Mouse (Mus musculus): ENCODE measurements around the gene Ubap1l. TPM values are rescaled to one million over a fixed set of nuclear protein-coding genes. Genes with fewer than 3 reads are reported as not detected.
A peak's percentile ranks its signal among the peaks of the same experiment; 100 is the strongest.

Ubap1l gene
- total RNA-seq, 4 experiments from 2014 or later, result 0.27 to 0.40 TPM; not detected in 2

GRCm38 (mm10) chr9:65374468-65375162 lies 13.8 kb downstream of the Ubap1l start:
- peak; percentile 24 for DNase-seq (ENCODE audit: low spot score)

- no peak for DNase-seq (ENCODE audit: low spot score)
These were observed 14.5 kb downstream of the Ubap1l start for GRCm38 (mm10) chr9:65375163-65375934.

GRCm38 (mm10) chr9:65381017-65381590 lies 20.3 kb downstream of the Ubap1l start:
- DNase-seq (ENCODE audit: low spot score), result no peak

GRCm38 (mm10) chr9:65382031-65382750 lies 21.4 kb downstream of the Ubap1l start:
- no peak for DNase-seq (ENCODE audit: low spot score)

- no peak for DNase-seq (ENCODE audit: low spot score)
These were observed 21.9 kb downstream of the Ubap1l start for GRCm38 (mm10) chr9:65382751-65383097.

GRCm38 (mm10) chr9:65384276-65384675 lies 23.4 kb downstream of the Ubap1l start:
- no peak for DNase-seq (ENCODE audit: low spot score)

- DNase-seq (ENCODE audit: low spot score), result no peak
These were observed 25.7 kb downstream of the Ubap1l start for GRCm38 (mm10) chr9:65386373-65387140.

- DNase-seq (ENCODE audit: low spot score), result no peak
These were observed 30.1 kb downstream of the Ubap1l start for GRCm38 (mm10) chr9:65390752-65391612.

GRCm38 (mm10) chr9:65391613-65391964 lies 30.7 kb downstream of the Ubap1l start, which contains the start of gene Kbtbd13:
Kbtbd13 (minus strand) TSS chr9:65391652.
- DNase-seq (ENCODE audit: low spot score), result peak; percentile 48

GRCm38 (mm10) chr9:65392638-65393364 lies 32.0 kb downstream of the Ubap1l start:
- peak; percentile 63 for DNase-seq (ENCODE audit: low spot score)

GRCm38 (mm10) chr9:65393606-65394005 lies 32.8 kb downstream of the Ubap1l start:
- DNase-seq (ENCODE audit: low spot score), result peak; percentile 27

GRCm38 (mm10) chr9:65394360-65394759 lies 33.5 kb downstream of the Ubap1l start:
- DNase-seq (ENCODE audit: low spot score), result no peak

- DNase-seq (ENCODE audit: low spot score), result peak; percentile 74
These were observed 37.4 kb downstream of the Ubap1l start, which contains the start of gene Rasl12 for GRCm38 (mm10) chr9:65398279-65398678. Rasl12 (plus strand) TSS chr9:65398506.

- no peak for DNase-seq (ENCODE audit: low spot score)
These were observed 39.1 kb downstream of the Ubap1l start for GRCm38 (mm10) chr9:65399934-65400333.

- DNase-seq (ENCODE audit: low spot score), result peak; percentile 79
These were observed 43.7 kb downstream of the Ubap1l start for GRCm38 (mm10) chr9:65404331-65405183.

GRCm38 (mm10) chr9:65405184-65405449 lies 44.3 kb downstream of the Ubap1l start:
- DNase-seq (ENCODE audit: low spot score), result no peak

GRCm38 (mm10) chr9:65407327-65407726 lies 46.5 kb downstream of the Ubap1l start:
- DNase-seq (ENCODE audit: low spot score), result no peak

- no peak for DNase-seq (ENCODE audit: low spot score)
These were observed 47.0 kb downstream of the Ubap1l start for GRCm38 (mm10) chr9:65407861-65408260.

- no peak for DNase-seq (ENCODE audit: low spot score)
These were observed 48.0 kb downstream of the Ubap1l start for GRCm38 (mm10) chr9:65408871-65409295.
